Mouse (Mus musculus) ES-E14 (cell line): ENCODE measurements at regions not wholly inside any gene's neighbourhood (a gene's known extent, or its start where the extent isn't known, plus 50 kb on each side); places are given as distances from the start of the nearest gene placed in this dataset.

ENCODE experiments used
- HCFC1 ChIP-seq: IDR thresholded peaks from 2 replicates; pipeline ENCODE4 v1.6.1; 2012; ENCODE audit warnings: low read length, inconsistent platforms, borderline replicate concordance; ENCODE audit not compliant: insufficient read depth
- MAFK ChIP-seq: IDR thresholded peaks from 2 replicates; pipeline ENCODE4 v1.6.1; 2014; ENCODE audit warnings: mild to moderate bottlenecking, low read depth, low read length, inconsistent platforms; ENCODE audit not compliant: insufficient read depth
- ZC3H11A ChIP-seq: IDR thresholded peaks from 2 replicates; pipeline ENCODE4 v1.6.1; 2012; ENCODE audit warnings: low read depth, mild to moderate bottlenecking, inconsistent platforms, low read length, borderline replicate concordance

DNA sequence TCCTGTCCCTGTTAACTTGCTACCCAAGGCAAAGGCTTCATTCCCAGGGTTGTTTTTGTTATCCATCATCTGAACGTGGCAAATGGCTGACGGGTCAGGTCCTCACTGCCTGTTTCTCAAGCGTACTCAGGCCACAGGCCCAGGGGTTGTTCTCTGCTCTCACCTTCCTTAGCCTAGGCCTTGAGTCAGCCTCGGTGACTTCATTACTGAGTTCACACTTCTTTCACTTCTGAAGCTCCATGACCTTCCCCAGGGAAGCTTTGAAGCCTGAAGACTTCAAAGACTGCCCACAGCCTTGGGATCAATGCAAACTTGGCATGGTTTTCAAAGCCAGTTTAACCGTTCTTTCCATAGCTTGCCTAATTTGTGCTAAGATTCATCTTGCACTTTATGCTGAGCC, 145.3 kb upstream of the 9630041A04Rik start:
- TF ChIP-seq ZC3H11A (no peak), HCFC1 (no peak), MAFK (no peak)
